Mouse (Mus musculus): ENCODE measurements around the gene Gm5728. TPM values are rescaled to one million over a fixed set of nuclear protein-coding genes. Genes with fewer than 3 reads are reported as not detected.
"Not testable (repeated sequence)": the region's sequence is repeated elsewhere in the genome, so short reads cannot be mapped to it uniquely, and the experiment has no call there.

The Gm5728 gene
- not detected for total RNA-seq (2021)
- long read RNA-seq, experiment 1, result 0 reads
- long read RNA-seq, experiment 2, result 0 reads

- DNase-seq; intact Hi-C loops (cut with DNase I; ENCODE audit: low total_unique reads): not testable (repeated sequence)
Measured at GRCm38 (mm10) chr7:20375310-20375709, at the start of gene Gm5728. Gene Gm5728 (minus strand): TSS chr7:20375410.

- intact Hi-C loops (cut with DNase I; ENCODE audit: low total_unique reads); DNase-seq: not testable (repeated sequence)
Measured at GRCm38 (mm10) chr7:20417642-20418041, 42.4 kb upstream of the Gm5728 start, which contains the start of gene Vmn1r100. Gene Vmn1r100 (plus strand): TSS chr7:20417942.

GRCm38 (mm10) chr7:20333965-20334364 lies 41.2 kb downstream of the Gm5728 start, which contains the start of gene Gm4133:
Gene Gm4133 (minus strand): TSS chr7:20334065.
- DNase-seq; intact Hi-C loops (cut with DNase I; ENCODE audit: low total_unique reads): not testable (repeated sequence)

Other genes with a start within 250 kb of the Gm5728 start
- gene Vmn1r93, start 236.3 kb downstream of the Gm5728 start, total RNA-seq (2021), result not detected
- gene Vmn1r94, start 207.0 kb downstream of the Gm5728 start, total RNA-seq (2021), result not detected
- gene Vmn1r95, start 181.7 kb downstream of the Gm5728 start, total RNA-seq (2021), result not detected
- not detected for gene Gm6164, start 169.8 kb downstream of the Gm5728 start, total RNA-seq (2021)
- not detected for gene Gm4498, start 141.6 kb downstream of the Gm5728 start, total RNA-seq (2021)
- gene Gm5890, start 112.6 kb downstream of the Gm5728 start, total RNA-seq (2021), result not detected
- gene Gm4133, start 41.3 kb downstream of the Gm5728 start, total RNA-seq (2021), result not detected
- not detected for gene Vmn1r100, start 42.5 kb upstream of the Gm5728 start, total RNA-seq (2021)
- gene Vmn1r101, start 67.2 kb upstream of the Gm5728 start, total RNA-seq (2021), result not detected
- gene Gm10670, start 99.5 kb upstream of the Gm5728 start, total RNA-seq (2021), result not detected
- gene Vmn1r103, start 135.1 kb upstream of the Gm5728 start, total RNA-seq (2021), result not detected
- not detected for gene Vmn1r104, start 158.4 kb upstream of the Gm5728 start, total RNA-seq (2021)
- not detected for gene Gm5726, start 170.3 kb upstream of the Gm5728 start, total RNA-seq (2021)
- not detected for gene Gm4141, start 200.8 kb upstream of the Gm5728 start, total RNA-seq (2021)
- gene Gm4513, start 223.6 kb upstream of the Gm5728 start, total RNA-seq (2021), result not detected

Measured in gastrocnemius, postnatal 14 days (tissue).